Mouse (Mus musculus) activated CD4-positive, CD25-positive, alpha-beta regulatory T cell, adult 4 months (primary cell): ENCODE measurements around the gene Kansl1l. TPM values are rescaled to one million over a fixed set of nuclear protein-coding genes. Genes with fewer than 3 reads are reported as not detected.

ENCODE experiments used
- ATAC-seq: one replicate; pipeline ENCODE4 v1.8.0; 2017
- polyA plus RNA-seq, 2 experiments: library from polyadenylated mRNA; unstranded; fragments of 100-300 nt; shearing (Covaris generic); gene quantifications; one replicate each; pipeline ENCODE4 v1.2.1; 2017

Kansl1l gene
- polyA plus RNA-seq = 1 to 10 TPM; 8.8 to 9.8 TPM

DNA sequence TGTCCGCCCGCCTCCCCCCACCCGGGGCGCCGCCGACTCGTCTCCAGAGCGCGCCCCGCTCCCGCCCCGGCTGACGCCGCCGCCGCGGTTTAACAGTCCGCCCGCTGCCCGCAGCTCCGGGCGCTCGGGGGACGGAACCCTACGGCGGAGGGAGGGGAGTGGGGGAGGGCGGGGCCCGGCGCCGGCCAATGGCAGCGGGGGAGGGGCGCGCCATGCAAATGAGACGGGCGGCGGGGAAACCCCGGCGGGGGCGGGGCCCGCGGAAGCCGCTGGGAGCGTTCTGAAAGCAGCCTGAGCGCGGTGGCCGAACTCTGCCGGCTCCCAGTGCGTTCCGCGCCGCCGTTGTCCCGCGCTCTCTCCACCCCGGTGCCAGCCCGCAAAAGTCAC, at the start of gene Kansl1l:
Kansl1l (minus strand) TSS at position 110 of the 387 bp plus-strand sequence.
- peak; percentile 67 for ATAC-seq

DNA sequence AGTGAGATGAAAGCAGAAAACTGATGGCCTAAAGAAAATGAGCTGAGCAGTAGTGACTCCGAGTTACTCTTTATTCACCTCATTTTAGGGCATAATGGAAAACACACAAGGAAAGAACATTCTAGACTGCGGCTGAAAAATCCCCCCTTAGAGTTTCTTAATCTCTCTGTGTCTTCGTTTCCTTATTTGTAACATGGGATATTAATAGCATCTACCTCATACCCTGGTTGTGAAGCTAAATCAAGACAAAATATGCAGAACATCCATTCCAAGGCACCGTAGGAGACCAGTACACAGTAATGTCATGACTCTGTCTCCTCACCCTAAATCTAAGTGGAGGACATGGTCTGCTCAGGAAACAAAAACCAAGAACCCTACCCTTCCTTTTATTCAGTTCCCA, 48.3 kb upstream of the Kansl1l start:
- no peak for ATAC-seq

DNA sequence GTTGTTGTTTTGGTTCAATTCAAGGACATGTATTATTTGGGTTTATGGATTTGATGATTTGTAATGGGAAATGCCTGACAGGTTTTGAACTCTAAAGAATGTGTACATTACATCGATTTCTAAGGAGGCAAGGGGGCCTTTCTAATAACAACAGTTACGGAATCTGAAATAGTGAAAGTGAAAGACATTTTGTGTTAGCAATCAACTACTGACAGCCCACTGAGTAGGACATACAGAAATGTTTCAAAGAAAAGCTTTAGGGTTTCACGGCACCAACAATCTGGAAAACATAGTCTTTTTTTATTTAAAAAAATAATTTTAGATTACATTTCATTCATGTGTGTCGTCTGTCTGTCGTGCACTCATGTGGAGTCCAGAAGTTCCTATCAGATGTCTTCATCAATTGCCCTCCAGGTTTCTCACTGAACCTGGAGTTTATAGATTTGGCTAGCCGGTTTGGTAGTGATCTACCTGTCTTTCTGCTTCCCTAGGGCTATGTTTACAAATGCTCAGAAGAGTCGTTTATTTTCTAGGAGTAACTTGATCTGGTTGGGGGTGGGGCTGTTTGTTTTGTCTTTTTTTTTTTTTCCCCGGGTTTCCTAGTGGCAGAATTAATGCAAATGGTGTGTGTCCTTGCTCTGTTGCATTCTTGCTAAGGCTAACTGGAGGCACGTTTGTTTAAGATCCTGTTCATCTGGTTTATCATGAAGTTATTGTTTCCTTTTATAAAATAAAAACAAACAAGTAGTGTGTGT, 46.6 kb upstream of the Kansl1l start:
- peak; percentile 25 for ATAC-seq

DNA sequence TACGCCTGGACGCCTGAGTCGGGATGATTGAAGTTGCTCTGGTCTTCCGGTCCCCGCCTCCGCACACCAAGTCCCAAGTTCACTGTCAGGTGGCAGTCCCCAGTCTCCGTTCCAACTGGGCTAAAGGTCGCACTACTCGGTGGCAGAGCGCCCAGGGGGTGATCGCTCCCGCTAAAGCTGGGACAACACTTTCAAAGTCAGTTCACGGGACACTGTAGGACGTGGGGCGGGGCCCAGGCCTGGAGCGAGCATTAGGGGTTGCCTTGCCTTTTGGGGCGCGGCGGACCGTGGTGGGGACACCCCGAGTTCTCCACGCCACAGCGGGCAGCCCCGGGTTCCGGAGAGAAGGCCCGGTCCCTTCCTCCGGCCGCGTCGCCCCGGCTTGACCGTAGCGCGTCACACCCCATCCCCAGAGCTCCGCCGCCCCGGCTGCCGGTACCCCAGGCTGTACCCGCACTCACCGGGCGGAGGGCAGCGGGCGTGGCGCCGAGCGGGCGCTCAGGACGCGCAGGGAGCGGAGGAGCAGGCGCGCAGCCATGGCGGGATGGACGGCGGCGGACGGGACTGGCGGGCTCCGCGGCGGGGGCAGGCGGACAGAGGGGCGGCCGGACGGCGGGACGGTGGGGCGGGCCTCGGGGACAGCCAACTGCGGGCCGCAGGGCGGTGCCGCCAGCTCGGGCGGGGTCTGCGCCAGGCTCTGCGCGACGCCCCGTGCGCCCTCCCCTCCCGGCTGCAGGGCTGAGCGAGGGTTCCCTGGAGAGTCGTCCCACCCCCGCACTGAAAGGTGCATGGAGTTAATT, 45.5 kb upstream of the Kansl1l start, which contains the start of gene Acadl:
Acadl (minus strand) TSS at position 566 of the 800 bp plus-strand sequence.
- ATAC-seq = peak; percentile 77

DNA sequence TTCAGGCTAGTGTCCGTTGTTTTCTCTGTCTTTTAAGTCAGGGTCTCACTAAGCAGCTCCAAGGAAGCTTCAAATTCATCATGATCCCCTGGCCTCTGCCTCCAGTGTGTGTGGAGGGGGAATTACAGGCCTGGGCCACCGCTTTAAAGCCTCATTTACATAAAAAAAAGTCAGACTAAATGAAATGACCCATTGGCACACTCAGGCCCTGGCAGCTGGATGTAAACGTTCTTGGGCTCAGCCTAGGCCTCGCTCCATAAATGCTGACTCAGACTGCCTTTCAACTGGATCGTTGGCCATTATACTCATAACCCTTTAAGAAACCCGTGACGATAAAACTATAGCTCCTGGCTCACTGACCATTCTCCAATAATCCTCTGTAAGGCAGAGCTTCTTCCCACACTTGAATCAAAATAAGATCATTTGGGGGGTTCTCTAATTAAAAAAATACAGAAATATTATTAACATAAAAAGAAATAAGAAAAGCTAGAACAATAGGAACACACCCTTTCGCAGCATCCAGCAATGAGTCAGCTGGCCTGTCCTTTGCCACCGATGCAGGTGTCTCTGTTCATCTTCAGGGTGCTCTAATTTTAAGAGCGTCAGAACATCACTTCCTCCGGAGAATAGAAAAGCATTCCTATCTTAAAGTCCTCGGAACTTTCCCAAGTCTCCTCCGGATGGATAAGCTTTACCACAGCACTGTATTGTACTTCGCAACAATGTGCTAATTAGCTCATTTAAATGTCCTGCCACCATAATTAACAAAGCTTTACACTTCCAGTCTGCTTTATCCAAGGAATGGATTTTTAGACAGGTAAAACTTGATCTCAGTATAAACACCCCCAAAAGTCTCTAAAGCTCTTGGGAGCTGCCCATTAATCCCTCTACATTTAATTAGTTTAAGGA, 44.7 kb upstream of the Kansl1l start:
- ATAC-seq = no peak

DNA sequence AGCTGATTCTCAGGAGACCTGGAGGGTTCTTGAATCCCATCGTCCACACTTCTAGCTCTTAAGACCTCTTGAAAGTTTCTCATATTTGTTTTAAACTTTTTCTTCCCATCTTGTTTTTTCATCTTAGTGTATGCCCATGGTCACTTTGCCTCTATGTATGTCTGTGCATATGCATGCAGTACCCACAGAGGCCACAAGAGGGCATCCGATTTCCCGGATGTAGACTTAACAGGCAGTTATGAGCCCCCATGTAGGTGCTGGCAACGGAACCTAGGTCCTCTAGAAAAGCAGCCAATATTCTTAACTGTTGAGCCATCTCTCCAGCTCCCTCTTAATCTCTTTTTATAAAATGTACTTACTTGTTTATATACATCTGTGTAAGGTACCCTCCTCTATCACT, 30.1 kb upstream of the Kansl1l start:
- ATAC-seq = peak; percentile 32

DNA sequence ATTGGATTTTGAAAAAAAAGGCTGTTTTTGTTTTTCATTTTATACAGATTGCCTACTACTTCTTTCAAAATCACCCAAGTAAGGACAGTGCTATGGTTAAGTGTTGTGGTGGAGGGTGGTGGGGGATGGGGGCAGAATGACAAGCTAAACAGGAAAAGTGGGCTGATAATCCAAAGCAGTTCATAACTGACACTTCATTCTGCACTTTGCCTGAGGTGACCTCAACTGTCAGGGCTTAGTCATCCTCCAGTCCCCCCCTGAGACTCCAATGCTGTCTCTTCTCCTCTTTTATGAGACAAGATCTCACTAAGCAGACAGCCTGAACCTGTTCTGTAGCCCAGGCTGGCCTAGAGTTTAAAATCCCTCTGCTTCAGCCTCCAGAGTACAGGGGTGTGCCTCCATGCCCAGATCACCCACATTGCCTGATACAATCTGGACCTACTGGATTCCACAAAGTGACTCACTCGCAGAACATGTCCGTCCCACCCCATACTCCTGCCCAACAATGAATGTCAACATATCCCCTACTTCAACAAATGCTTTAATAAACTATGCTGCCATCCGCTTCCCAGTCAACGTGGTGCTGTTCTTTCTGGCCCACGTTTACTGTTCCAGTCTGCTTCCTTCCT, 28.4 kb upstream of the Kansl1l start:
- no peak for ATAC-seq

DNA sequence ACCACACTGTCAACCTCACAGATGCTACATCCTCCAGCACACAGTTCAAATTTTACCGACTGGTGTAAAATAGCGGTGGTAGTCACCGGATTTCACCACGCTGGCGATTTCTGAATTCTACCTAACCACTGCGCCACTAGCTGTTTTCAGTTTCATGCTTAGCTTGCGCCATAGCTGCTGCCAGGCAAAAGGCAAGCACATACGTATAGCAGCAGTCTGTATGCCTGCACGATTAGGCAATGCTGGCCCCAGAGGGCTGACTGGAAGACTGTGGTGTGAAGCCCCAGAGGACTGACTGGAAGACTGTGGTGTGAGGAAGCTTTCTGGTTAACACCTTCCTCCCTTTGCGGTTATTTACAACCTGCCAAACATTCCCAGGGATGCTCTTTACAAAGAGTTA, 24.6 kb upstream of the Kansl1l start:
- ATAC-seq = no peak

DNA sequence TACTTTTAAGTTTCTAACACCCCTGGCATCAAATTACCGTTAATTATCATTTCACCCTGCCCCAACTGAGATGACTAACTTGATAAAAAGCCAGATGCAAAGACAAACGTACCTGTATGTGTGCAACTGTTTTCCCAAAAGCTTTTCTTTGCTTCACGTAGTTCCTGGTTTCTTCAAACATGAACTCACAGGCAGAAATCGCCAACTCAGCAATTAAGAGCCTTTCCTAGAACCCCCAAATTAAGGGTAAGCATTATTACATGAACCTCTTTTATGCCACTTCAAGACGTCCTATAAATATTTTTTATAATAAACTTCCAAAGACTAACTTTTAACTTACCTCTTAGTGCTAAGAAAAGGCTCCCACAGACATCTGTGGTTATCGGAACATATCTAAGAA, 24.1 kb upstream of the Kansl1l start:
- ATAC-seq = no peak

DNA sequence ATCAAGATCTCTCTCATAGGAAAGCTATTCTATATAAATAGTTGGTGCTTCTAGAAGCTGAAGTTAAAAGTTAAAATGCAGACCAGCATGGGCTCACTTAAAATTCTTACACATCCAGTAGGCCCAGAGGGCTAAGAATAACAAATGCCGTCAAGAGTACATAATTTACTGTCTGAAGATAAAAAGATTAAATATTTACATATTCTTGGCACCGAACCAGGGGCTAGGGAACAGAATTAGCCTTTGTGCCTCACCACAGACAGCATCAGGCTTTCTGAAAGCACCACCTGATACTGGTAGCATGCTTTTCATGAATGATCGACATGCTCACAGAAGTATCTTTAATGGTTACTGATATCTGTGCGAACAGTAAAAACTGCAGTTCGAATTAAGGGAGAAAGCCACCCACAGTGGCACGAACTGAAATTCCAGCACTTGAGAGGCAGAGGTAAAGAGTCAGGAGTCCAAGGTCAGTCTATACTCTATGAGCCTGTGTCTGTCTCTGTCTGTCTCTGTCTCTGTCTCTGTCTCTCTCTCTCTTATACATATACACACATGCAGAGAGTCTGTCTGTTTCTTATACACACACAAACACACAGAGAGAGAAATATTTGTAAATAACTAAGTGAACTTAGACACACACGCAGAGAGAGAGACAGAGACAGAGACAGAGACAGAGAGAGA, 22.5 kb upstream of the Kansl1l start:
- no peak for ATAC-seq

DNA sequence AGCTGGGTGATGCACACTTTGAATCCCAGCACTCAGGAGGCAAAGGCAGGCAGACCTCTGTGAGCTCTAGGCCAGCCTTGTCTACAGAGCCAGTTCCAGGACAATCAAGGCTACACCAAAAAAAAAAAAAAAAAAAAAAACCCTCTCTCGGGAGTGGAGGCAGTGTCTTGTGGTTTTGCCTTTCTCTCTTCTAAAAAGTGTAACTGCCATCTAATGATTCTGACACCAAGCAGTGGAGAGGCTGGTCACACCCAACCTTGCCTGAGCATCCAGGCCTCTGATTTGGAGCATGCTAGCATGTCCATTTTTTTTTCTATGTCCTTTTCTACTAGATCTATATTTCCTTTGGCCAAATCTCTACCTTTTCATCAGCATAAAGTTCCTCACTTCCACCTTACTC, 21.8 kb upstream of the Kansl1l start:
- no peak for ATAC-seq

DNA sequence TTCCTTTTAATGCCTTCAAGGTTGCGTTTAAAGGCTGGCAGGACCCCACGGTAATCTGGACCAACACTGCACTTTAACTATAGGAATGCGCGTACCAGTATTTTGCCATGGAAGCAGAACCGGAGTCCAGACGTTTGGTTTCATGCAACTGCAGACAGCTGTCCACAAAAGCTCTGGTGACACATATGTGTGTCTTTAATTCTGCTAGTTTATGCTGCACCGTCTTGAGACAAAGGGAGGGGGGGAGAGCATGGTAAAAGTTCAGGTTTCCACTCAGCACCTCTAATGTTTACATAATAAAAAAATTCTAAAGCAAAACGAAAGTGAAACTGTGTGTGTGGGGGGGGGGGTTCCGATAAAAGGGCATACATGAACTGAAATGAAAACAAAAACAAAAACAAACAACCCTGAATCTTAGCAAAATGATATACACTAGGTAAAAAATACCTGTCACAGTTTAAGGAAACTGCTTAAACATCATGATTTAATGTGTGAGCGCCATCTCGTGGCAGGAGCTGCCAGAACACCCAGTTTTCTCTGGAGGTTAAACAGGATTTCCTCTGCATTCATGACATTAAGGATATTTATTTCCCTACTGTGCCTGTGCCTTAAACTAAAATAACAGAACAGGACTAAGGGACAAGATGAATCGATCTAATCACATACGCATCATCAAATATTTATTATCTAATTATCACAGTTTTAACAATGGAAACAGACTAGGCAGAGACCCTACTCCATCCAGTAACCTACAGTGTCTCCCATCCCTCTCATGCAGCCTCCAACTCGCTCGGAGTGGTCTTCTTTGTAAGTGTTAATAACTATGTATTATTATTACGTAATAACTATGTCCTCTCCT, 21.1 kb upstream of the Kansl1l start:
- ATAC-seq = peak; percentile 89

DNA sequence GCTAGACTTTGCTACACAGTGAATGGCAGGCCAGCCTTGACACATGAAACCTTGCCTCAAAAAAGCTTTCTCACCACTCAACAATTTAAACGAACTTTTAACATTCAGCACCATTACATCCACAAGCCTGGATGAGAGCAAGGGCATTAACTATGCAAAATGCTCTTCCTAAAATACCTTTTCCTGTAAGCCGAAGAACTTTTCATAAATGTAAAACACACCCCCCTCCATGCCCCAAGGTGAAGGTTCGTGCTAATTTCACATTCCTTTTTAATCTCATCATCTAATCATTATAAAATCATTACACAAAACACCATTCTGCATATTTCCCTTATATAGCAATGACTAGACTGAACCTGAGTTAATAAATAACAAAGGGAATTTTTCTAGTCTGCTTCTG, 19.8 kb upstream of the Kansl1l start:
- ATAC-seq = no peak

DNA sequence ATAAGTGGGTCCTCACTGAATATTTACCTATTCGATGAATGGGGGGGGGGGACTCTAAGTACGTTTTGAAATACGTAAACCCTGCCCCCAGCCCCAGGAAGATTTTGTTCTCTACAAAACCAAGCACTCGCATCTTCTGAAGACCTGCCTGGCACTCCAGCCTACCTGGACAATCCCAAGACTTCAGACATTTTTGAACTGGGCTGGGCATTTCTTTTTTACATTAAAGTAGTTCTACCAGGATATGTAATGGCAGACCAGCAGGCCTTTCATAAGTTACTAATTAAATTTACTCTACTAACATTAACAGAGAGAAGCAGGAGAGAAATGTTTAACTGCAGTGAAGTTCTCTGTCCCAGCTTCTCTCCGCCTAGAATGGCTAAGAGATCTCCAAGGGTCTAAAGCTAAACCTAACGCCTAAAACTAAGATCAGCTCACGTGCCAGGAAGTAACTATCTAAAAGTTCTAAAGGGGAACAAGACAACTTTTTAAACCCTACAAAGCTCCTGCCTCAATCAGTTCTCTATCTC, 15.3 kb upstream of the Kansl1l start:
- no peak for ATAC-seq

DNA sequence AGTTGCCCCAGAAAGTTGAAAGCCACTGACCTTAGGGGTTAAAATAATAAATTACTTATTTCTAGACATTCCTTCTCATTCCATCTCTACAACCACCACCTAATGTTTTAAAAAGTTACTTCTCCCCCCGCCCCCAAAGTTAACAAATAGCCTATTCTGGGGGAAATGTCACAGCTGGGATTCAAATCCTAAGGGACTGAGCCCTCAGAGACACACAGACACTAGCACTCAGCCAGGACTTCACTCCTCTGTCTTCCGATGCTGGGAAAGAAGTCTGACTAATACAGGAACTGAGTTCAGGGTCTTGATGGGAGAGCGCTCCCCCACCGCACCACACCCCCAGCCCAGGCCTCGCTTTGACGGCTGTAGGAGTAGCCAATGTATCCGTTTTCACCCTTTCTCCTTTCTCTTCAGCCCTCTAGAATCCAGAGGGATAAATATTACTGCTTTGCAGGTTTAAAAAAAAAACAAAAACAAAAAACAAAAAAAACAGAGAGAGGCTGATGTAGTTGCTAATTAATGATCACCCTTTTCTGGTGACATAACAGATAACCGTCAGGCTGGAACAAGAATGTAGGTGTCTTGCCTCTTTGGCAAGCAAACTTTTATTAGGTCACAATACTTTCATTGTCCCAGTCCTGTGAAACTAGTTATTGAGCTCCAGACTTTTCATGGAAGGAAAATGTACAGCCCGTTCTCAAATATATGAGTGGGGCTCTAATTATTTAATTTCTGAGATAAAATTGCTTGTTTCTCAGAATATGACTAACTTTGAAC, 14.7 kb upstream of the Kansl1l start:
- no peak for ATAC-seq

DNA sequence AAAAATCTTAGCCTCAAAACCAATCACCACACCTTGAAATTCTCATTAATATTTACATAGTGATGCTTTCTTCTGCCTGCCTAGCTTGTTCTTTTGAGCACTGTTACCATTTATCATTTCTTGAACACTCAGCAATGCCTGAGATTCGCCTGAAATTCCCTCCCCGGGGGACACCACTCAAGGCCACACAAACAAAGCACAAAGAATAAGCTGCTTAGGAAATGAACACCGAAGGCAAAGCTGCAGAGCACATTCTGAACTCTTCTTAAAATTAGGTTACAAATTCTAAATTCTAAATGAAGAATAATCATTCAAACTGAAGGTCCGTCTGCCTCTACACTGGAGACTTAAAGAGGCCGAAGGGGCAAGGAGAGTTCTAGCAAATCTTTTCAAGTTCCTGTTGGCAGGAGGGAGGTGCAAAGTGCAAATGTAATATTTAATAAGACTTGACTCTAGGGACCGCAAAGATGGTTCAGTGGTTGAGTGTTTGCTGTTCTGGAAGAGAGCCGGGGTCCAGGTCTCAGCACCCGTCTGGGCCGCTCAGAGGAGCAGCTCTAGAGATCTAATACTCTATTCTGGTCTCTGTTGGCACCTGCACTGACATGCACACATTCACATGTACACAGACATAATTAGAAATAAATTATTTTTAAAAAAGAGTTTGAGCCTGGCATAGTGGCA, 12.2 kb upstream of the Kansl1l start:
- ATAC-seq = no peak

DNA sequence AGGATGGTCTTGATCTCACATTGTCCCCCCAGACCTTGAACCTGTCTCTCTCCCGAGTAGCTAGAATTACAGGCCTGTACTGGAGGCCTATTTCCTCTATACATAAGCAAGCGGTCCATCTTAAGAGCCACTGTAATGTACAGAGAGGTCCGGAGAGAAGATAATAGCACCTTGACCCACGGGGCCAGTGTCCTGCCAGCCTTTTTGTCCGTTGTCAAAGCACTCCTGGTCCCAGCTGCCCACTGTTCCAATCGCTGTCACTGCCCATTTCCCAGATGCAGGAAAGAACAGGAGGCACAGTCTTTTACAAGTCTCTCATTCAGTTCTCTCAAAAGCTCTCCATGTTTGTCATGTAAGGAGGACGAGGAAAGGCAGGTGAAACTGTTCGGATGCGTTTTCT, 4.6 kb upstream of the Kansl1l start:
- ATAC-seq = no peak

DNA sequence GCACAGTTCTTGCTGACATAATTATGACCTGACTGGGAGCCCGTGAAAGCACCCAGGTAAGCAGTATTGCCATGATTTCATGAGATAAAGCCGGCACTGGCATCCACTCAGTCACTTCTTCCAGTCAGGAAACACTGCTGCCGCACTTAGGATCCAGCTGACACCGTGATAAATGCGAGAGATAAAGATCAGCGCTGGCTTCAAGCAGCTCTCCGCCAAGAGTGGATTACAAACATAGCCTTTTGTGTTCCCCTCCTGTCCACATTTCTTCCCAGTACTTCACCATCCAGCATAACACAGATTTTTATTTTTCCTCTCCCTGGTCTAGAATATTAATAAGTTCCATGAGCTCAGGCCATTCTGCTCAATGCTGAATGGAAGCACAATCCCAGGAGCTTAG, 2.9 kb upstream of the Kansl1l start:
- no peak for ATAC-seq

DNA sequence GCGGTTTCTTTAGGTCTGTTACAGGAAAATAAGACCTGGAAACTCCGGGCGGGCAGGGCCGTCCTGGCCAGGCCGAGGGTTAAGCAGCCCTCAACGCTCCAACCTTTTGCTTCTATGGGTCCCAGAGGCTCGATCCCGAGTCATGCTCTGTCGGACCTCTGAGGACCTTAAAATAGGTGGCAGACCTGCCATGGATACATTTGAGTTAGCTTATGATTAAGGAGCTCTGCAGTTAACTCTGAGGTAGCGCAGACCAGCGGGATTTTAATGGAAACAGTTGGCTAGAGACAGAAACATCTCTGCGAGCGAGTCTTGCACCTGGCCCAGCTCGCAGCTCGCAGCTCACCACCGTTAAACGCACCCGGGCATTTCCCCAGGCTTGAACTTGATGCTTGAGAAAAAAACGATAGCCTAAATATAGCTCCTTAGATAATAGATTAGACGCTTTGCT, 528 bp upstream of the Kansl1l start:
- ATAC-seq = peak; percentile 16
